Mouse (Mus musculus) stomach, postnatal 0 days (tissue): Measurements from ENCODE around the gene Prkcq. TPM values are rescaled to one million over a fixed set of nuclear protein-coding genes. Genes with fewer than 3 reads are reported as not detected.
A peak's percentile ranks its signal among the peaks of the same experiment; 100 is the strongest.

Experiments
- ATAC-seq: fragments of 200-750 bp; cut with Nextera tagmentation; 2 replicates; pipeline ENCODE4 v1.8.0; 2017; ENCODE audit not compliant: low FRiP score, low TSS enrichment
- DNase-seq: peaks from one replicate; pipeline ENCODE4 v3.0.0-alpha.2; 2016; ENCODE audit warnings: low spot score
- H3K27ac ChIP-seq: fragments of 300-500 bp; sonication (generic); replicated peaks from 2 replicates; pipeline ENCODE4 v1.5.1; 2014; ENCODE audit warnings: mild to moderate bottlenecking, control low read depth
- H3K27me3 ChIP-seq: fragments of 300-500 bp; sonication (generic); 2 replicates; pipeline ENCODE4 v1.6.1; 2014; ENCODE audit warnings: low read length; ENCODE audit not compliant: control insufficient read depth, insufficient read depth
- H3K36me3 ChIP-seq: fragments of 300-500 bp; sonication (generic); 2 replicates; pipeline ENCODE4 v1.6.1; 2014; ENCODE audit warnings: low read length, mixed read lengths; ENCODE audit not compliant: control insufficient read depth, insufficient read depth
- H3K4me1 ChIP-seq: fragments of 300-500 bp; sonication (generic); replicated peaks from 2 replicates; pipeline ENCODE4 v1.6.1; 2014; ENCODE audit warnings: antibody characterized with exemption; ENCODE audit not compliant: control insufficient read depth, insufficient read depth
- H3K4me2 ChIP-seq: fragments of 300-500 bp; sonication (generic); replicated peaks from 2 replicates; pipeline ENCODE4 v1.6.1; 2014; ENCODE audit warnings: low read depth, mild to moderate bottlenecking, control low read depth, moderate library complexity
- H3K4me3 ChIP-seq: fragments of 300-500 bp; sonication (generic); 2 replicates; pipeline ENCODE4 v1.5.1; 2014; ENCODE audit warnings: low read depth, low read length, control low read depth
- H3K9ac ChIP-seq: fragments of 300-500 bp; sonication (generic); 2 replicates; pipeline ENCODE4 v1.6.1; 2014; ENCODE audit warnings: mild to moderate bottlenecking, low read length, control low read depth, mixed read lengths
- H3K9me3 ChIP-seq: fragments of 300-500 bp; sonication (generic); 2 replicates; pipeline ENCODE4 v1.6.1; 2016; ENCODE audit warnings: low read length; ENCODE audit not compliant: control insufficient read depth
- CTCF ChIP-seq: IDR thresholded peaks from 2 replicates; pipeline ENCODE4 v1.5.1; 2016; ENCODE audit warnings: antibody characterized with exemption, low read depth, mild to moderate bottlenecking, moderate library complexity
- EP300 ChIP-seq: optimal IDR thresholded peaks from 2 replicates; pipeline ENCODE3; 2016; ENCODE audit warnings: antibody characterized with exemption
- WGBS: fragments of 180-500 bp; shearing (Covaris S2); extraction: QIAGEN DNeasy Blood & Tissue Kit; methylation state at CpG from one replicate; pipeline ENCODE4 v1.1.7; 2014; 5-methylcytosine and 5-hydroxymethylcytosine counted together
- polyA plus RNA-seq: library from polyadenylated mRNA; unstranded; fragments of >200 nt; fragmentation: Nextera tagmentation; extraction: Ambion mirVana; gene quantifications from 2 replicates; pipeline ENCODE4 v1.2.1, GENCODE M21; 2015

The Prkcq gene
- polyA plus RNA-seq, 1 experiment from 2014 or later = 0.91 TPM

DNA sequence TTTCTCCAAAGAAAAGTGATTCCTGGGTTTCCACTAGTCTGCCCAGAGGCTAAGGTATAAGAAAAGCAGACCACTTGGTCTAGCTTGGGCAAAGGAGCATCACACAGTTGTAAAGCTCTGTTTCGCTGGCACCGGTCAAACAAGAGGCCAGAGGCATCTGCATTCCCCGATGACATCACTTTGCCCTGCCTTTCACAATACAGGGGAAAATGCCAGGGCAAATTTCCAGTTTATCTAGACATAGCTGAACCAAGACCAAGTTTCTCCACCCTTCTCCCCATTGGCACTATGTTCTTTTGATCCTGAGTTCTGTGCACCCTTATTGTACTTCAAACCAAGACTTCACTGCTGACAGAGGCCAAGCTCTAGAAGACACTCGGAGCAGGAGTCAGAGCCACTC, 22.8 kb upstream of the Prkcq start:
- no peaks in the 10 kb centered on the region for H3K4me1 ChIP-seq
- no peak for DNase-seq
- H3K4me2 ChIP-seq = no peak overlapping the region
- H3K4me3 ChIP-seq = no peak overlapping the region
- H3K9ac ChIP-seq = no peak overlapping the region
- WGBS = 88% methylated on average over 4 of the region's 4 CpGs
- no peak overlapping the region for H3K27ac ChIP-seq
- no peaks in the 10 kb centered on the region for H3K36me3 ChIP-seq
- TF ChIP-seq EP300 (no peak), CTCF (no peak)
- H3K9me3 ChIP-seq = no peaks in the 10 kb centered on the region
- no peaks in the 10 kb centered on the region for H3K27me3 ChIP-seq
- ATAC-seq = no peak

DNA sequence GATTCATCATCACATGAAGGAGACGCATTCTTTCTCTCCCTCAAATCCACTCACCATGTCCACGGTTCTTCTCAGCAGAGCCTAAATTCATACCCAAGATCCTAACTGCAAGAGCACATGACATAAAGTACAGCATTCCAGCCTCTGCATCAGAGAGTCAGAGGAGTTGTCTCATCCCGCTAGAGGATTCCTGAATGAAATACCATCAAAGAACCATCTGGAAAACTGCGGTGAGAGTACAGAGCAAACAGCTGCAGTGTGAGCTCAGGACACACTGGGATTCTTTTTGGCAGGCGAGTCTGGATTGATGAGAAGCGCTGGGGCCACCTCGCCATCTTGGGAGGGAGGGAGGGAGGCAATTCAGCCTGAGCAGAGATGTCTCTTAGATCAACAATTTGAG, 20.9 kb upstream of the Prkcq start:
- Histone ChIP-seq H3K27ac (no peak overlapping the region), H3K27me3 (no peaks in the 10 kb centered on the region), H3K4me3 (no peak overlapping the region), H3K9ac (no peak overlapping the region), H3K36me3 (no peaks in the 10 kb centered on the region), H3K9me3 (no peaks in the 10 kb centered on the region), H3K4me2 (no peak overlapping the region), H3K4me1 (no peaks in the 10 kb centered on the region)
- DNase-seq (no peak), ATAC-seq (no peak)
- WGBS = 55% methylated on average over 7 of the region's 7 CpGs
- no peak for TF ChIP-seq EP300
- TF ChIP-seq CTCF = no peak

DNA sequence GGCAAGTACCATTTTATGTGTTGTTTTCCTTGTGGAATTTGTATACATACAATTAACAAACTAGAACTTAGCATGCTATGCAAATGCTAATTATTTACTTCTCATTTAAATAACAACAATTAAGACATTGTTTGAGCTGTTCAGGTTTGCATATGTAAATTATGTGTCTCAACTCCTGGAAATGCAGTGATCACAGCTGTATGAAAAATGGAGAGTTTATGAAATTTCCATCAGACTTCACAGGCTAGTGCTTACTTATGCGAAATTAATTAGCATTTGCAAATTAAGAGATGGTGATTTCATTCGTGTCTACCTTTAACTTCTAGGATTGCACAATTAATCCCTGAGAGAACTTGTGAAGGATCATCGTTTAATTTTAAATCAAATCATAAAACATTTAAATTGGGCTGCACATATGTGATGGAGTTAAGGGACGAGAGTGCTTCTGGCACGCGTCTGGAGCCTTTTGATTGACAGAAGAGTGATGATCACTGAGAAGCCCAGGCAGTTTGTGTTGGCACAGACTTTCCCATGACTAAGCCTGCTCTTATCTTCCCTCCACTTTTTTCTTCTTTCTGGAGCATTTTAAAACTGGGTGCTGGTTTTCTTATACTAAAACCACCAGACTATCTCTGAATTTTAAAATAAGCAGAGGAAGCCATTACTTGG, 20.1 kb upstream of the Prkcq start:
- H3K27ac ChIP-seq = no peak overlapping the region
- no peak overlapping the region for H3K4me2 ChIP-seq
- no peak overlapping the region for H3K4me3 ChIP-seq
- DNase-seq (no peak), ATAC-seq (no peak)
- H3K9me3 ChIP-seq = no peaks in the 10 kb centered on the region
- TF ChIP-seq EP300 (no peak), CTCF (no peak)
- no peaks in the 10 kb centered on the region for H3K27me3 ChIP-seq
- H3K9ac ChIP-seq = no peak overlapping the region
- H3K4me1 ChIP-seq = no peaks in the 10 kb centered on the region
- no peaks in the 10 kb centered on the region for H3K36me3 ChIP-seq
- WGBS = 72% methylated on average over 6 of the region's 6 CpGs

DNA sequence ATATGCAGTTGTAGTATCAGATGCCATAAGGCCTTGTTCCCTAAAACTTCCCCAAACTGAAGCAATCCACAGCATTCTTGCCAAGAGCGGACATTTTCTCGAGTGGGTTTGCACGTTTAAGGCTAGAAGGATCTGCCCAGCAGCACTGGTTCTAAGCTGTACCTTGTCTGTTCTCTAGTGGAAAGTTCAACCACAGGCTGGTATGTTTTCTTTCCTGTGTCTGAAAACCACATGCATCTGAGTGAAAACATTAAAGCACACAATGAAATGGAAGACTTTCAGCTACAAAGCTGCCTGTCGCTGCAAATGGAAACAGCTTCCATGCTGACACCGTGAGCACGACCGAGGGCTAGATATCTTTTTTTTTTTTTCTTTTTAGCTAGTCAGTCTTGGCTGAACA, 12.3 kb upstream of the Prkcq start:
- H3K9me3 ChIP-seq = no peaks in the 10 kb centered on the region
- TF ChIP-seq CTCF = no peak
- TF ChIP-seq EP300 = no peak
- no peaks in the 10 kb centered on the region for H3K4me1 ChIP-seq
- H3K27me3 ChIP-seq = no peaks in the 10 kb centered on the region
- H3K4me3 ChIP-seq = no peak overlapping the region
- no peak overlapping the region for H3K4me2 ChIP-seq
- H3K36me3 ChIP-seq = no peaks in the 10 kb centered on the region
- H3K9ac ChIP-seq = no peak overlapping the region
- ATAC-seq (no peak), DNase-seq (no peak)
- WGBS = 86% methylated on average over 7 of the region's 7 CpGs
- H3K27ac ChIP-seq = no peak overlapping the region

DNA sequence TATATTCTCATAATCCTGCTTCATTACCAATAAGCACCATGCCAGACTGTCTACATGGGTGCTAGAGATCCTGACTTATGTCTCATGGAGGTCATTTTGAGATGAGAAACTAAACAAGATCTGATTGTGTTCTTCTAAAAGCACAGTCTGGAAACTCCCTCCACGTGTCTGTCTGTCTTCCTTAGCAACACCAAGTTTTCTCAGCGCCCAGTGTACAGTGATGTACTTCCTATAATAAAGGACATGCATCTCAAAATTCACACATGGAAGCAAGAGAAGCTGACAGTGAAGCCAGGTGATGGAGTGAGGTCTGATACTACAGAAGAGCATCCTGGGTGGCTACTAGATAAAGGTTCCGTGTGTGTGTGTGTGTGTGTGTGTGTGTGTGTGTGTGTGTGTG, 11.2 kb upstream of the Prkcq start:
- no peak for TF ChIP-seq EP300
- TF ChIP-seq CTCF = no peak
- H3K27me3 ChIP-seq = no peaks in the 10 kb centered on the region
- no peaks in the 10 kb centered on the region for H3K36me3 ChIP-seq
- H3K4me3 ChIP-seq = no peak overlapping the region
- DNase-seq (no peak), ATAC-seq (no peak)
- no peak overlapping the region for H3K4me2 ChIP-seq
- H3K9me3 ChIP-seq = no peaks in the 10 kb centered on the region
- H3K9ac ChIP-seq = no peak overlapping the region
- H3K4me1 ChIP-seq = no peaks in the 10 kb centered on the region
- H3K27ac ChIP-seq = no peak overlapping the region
- WGBS = 78% methylated on average over 3 of the region's 3 CpGs

DNA sequence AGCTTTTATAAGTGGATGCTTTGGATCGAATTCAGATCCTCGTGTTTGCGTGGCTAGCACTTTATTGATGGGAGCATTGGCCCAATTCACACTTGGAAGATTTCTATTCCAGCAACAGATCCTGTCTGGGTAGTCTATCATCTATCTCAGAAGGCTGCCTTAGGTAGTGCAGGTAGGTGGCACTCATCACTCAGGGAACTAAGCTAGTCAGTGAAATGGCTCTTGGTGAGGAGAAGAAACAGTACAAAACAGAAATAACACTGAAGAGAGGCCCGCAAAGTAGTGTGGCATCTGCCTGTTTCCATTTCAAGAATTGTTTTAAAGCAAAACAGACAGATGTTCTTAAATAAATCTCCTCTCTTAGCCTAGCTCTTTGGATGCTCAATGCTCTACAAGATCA, 10.6 kb upstream of the Prkcq start:
- no peak overlapping the region for H3K9ac ChIP-seq
- DNase-seq = no peak
- H3K4me1 ChIP-seq = no peaks in the 10 kb centered on the region
- no peaks in the 10 kb centered on the region for H3K9me3 ChIP-seq
- TF ChIP-seq CTCF = peak; percentile 21; the same call in 1 of the 2 replicates
- no peak for TF ChIP-seq EP300
- H3K27me3 ChIP-seq = no peaks in the 10 kb centered on the region
- no peak for ATAC-seq
- H3K27ac ChIP-seq = no peak overlapping the region
- no peaks in the 10 kb centered on the region for H3K36me3 ChIP-seq
- no peak overlapping the region for H3K4me3 ChIP-seq
- 89% methylated on average over 4 of the region's 4 CpGs for WGBS
- no peak overlapping the region for H3K4me2 ChIP-seq
